Mouse (Mus musculus) B cell, adult 62 days (primary cell): ENCODE measurements around the gene Adam34. TPM values are rescaled to one million over a fixed set of nuclear protein-coding genes. Genes with fewer than 3 reads are reported as not detected.

Experiments used
- total RNA-seq: library from RNA; stranded (reverse); gene quantifications from 4 replicates; pipeline ENCODE4 v1.2.4, GENCODE M21; 2023

Adam34 gene
- not detected in 4 replicates for total RNA-seq

GRCm38 (mm10) chr8:43709949-43710348, at the start of gene Adam34:
Gene Adam34, minus strand, starts transcription at chr8:43710049.

GRCm38 (mm10) chr8:43627176-43627575, 82.7 kb downstream of the Adam34 start, which contains the start of gene Gm5346:
Gene Gm5346, minus strand, starts transcription at chr8:43627276.

Other genes starting within 250 kb of the Adam34 start
- gene Adam26b, start 181.9 kb downstream of the Adam34 start, total RNA-seq: not detected in 4 replicates
- not detected in 4 replicates for gene Adam26a, start 133.3 kb downstream of the Adam34 start, total RNA-seq
- not detected in 4 replicates for gene Gm5346, start 82.8 kb downstream of the Adam34 start, total RNA-seq